Mouse (Mus musculus): ENCODE measurements at regions not wholly inside any gene's neighbourhood (a gene's known extent, or its start where the extent isn't known, plus 50 kb on each side); places are given as distances from the start of the nearest gene placed in this dataset.
"Not testable (repeated sequence)": the region's sequence is repeated elsewhere in the genome, so short reads cannot be mapped to it uniquely, and the experiment has no call there.

DNA sequence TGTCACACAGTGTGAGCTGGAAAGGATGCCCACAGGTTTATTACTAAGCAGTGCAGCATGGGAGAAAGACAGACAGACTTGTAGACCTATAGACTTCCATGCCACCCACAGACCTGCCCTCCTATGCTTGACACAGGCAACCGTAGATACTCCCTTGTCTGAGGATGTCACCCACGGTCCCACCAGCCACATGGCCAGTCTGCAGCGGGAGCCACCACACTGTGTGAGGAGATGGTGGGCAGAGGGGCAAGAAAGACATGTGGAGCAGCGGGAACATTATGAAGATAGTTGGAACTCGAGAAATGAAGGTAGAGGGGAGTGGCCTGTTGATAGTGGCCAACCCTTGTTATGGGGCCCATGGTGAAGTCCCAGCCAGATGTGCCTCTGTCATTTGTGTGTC is 244.0 kb upstream of the Tusc1 start:
- DNase-seq (ENCODE audit: low spot score in 2 of 2): no peak

DNA sequence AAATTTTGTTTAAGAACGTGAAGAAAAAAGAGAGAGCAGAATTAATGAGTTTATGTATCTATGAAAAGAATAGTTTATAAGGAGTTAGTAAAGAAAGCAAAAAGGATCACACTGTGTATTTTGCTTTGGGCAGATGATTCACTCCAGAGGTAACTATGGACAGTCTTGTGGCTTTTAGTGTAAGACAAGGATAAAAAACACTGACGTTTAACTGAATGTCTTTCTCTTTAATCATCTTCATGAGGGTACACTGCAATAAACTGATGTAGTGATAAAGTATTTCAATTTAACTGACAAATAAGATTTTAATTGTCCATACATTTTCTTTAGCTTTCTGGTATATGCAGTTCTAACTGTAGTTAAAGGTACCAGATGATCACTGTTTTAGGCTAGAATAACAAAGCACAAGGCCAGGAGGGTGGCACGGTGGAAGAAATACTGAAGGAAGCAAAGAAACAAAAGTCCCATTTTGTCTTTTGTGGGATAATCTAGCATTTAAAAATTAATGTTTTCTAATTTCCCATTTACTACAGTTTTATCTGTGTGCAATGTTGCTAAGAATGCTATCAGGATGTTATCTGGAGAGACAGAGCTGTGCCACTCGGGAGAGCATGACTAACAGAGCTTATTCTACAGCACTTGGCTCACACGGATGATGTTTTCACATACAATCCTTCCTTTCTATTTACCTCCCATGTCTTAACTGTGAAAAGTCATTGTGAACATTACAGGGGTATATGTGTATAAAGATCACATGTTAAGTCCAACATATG is 232.4 kb upstream of the Tusc1 start:
- DNase-seq (ENCODE audit: low spot score in 2 of 2): no peak

DNA sequence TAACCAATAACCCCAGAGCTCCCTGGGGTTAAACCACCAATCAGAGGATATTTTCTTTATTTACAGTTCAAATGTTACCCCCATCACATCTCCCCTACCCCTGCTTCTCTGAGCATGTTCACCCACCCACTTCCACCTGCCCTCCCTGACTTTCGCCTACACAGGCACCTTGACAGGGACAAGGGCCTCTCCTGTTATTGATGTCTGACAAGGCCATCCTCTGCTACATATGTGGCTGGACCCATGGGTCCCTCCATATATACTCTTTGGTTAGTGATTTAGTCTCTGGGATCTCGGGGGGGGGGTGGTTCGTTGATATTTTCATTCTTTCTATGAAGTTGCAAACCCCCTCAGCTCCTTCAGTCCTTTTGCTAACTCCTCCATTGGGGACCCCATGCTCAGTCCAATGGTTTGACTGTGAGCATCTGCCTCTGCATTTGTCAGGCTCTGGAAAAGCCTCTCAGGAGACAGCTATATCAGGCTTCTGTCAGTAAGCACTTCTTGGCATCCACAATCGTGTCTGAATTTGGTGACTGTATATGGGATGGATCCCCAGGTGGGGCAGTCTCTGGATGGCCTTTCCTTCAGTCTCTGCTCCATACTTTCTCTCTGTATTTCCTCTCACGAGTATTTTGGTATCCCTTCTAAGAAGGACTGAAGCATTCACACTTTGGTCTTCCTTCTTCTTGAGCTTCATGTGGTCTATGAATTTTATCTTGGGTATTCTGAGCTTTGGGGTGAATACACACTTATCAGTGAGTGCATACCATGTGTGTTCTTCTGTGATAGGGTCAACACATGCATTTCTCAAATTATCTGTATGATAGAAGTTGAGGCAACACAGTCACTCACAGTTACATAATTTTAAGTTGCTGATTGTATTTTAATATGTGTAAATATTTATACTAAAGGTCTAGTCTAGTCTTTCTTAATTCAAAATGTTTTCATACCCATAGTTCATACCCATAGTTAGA is 220.8 kb upstream of the Tusc1 start:
- no peak for DNase-seq (ENCODE audit: low spot score in 2 of 2)

- DNase-seq (ENCODE audit: low spot score in 2 of 2): not testable (repeated sequence)
Measured at GRCm38 (mm10) chr4:93555181-93555580, 219.9 kb upstream of the Tusc1 start.

DNA sequence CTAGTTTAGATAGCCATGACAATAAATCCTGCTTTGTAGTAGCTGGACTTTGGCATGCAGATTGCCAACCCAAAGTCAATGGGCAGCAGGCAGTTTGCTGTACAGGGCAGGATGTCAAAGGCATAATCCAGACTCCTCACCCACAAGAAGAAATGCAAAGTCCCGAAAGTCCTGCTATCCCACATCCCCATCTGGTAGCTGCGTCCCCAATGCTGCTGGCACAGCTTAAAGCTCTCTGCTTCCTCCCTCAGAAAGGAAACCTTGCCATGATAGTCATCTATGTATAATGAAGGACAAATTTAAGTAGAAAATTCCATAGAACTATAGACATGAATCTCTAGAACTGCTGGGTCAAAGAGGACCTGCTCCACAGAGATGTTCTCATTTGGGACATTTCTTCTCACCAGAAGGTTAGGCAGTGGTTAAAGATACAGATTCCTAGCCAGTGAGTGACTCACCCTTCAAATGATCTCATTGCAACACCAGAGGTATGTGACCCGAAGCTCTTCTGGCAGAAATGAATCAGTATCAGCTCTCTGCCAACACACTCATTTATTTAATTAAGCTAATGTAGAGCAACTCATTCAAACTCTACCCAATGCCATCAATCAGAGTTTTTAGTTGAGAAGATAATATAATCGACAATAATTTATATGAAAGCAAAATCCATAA is 217.3 kb upstream of the Tusc1 start:
- no peak for DNase-seq (ENCODE audit: low spot score in 2 of 2)

GRCm38 (mm10) chr4:93551086-93551485 is 215.8 kb upstream of the Tusc1 start:
- DNase-seq (ENCODE audit: low spot score in 2 of 2): peak; percentile 18 to 30

DNA sequence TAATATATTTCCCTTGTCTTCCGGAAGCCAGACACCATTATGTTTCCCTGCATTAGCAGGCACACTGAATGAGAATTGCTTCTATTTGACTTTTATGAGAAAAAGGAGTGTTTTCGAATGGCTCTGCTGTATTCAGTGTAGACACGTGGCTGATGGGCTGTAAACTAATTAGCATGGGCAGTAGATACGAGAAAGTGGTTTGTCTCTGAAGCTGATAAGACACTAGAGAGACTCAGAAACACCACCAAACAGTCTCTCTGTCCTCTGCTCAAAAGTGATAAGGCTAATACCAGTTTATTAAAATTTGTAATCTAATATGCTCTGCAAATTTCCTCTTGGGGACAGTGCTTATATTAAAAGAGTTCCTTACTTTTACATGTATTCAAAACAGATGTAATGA is 205.3 kb upstream of the Tusc1 start:
- DNase-seq (ENCODE audit: low spot score in 2 of 2): no peak

DNA sequence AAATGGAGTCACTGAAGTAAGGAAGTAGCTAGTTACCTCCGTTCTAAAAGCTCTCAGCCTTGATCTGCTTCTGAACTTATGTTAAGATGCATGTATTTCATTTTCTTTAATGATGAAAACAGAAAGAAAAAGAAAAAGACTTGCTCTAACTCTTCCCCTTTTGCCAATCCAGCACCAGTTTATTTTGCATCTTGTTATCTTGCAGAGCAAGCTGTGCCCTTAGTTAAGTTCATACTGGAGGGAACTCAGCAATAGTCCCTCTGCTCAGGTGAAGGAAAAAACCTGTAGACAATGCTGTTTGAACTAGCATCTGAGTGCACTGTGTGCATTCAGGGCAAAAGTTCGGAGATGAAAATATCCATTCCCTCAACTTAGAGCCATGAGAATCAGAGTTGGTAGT is 192.1 kb upstream of the Tusc1 start:
- no peak for DNase-seq (ENCODE audit: low spot score in 2 of 2)

GRCm38 (mm10) chr4:93520454-93521100 is 185.3 kb upstream of the Tusc1 start:
- no peak for DNase-seq (ENCODE audit: low spot score in 2 of 2)

- no peak for DNase-seq (ENCODE audit: low spot score in 2 of 2)
Measured at GRCm38 (mm10) chr4:93518925-93519324, 183.6 kb upstream of the Tusc1 start.

- DNase-seq (ENCODE audit: low spot score in 2 of 2): no peak
Measured at GRCm38 (mm10) chr4:93510771-93511170, 175.5 kb upstream of the Tusc1 start.

GRCm38 (mm10) chr4:93496871-93497270 is 161.6 kb upstream of the Tusc1 start:
- no peak for DNase-seq (ENCODE audit: low spot score in 2 of 2)

DNA sequence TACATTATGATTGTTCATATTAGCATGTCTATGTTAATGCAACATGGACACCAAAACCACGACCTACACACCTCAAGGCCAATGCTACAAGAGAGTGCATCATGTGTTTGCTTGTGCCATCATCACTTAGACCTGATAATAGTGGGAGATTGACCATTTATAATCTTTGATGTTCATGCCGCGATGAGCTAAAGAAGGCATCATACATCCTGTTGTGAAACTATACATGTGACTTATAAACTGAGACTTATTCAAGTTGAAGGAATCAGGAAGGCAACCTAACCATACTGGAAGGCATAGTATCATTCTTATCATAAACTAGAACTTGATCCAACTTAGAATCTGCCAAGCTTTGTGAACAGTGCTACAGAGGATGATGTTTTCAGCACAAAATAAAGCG is 159.0 kb upstream of the Tusc1 start:
- no peak for DNase-seq (ENCODE audit: low spot score in 2 of 2)

GRCm38 (mm10) chr4:93493905-93494304 is 158.6 kb upstream of the Tusc1 start:
- no peak for DNase-seq (ENCODE audit: low spot score in 2 of 2)

DNA sequence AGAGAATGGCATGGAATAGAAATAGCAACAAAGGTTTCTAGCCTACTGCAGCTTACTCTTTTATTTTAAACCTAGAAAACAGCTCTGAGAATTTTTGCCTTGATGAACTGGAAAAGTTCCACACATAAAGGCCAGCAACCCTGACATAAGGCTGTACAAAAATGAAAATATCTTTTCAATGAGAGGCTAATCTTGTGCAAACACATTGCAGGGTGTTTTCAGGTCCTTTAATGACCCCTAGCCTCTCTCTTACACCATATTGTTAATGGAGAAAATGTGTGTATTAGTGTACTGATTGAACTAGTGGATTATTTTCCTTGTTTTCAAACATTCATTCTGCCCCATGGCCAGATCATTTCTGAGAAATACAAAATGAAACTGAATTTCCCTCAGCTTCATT is 158.0 kb upstream of the Tusc1 start:
- DNase-seq (ENCODE audit: low spot score in 2 of 2): no peak

DNA sequence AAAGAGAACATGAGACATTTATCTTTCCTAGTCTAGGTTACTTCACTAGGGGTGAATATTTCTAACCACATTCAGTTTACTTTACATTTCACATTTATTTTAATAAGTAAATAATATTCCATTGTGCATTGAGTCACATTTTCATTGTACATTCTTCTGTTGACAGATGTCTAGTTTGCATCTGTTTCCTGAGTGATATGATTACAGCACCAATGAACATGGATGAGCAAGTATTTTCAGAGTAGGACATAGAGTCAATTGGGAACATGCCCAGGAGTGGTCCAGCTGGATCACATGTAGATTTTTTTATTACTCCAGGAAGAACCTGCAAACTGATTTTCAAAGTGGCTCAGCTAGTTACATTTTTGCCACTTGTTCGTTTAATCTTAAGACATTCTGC is 153.3 kb upstream of the Tusc1 start:
- no peak for DNase-seq (ENCODE audit: low spot score in 2 of 2)

- no peak for DNase-seq (ENCODE audit: low spot score in 2 of 2)
Measured at GRCm38 (mm10) chr4:93486455-93486854, 151.1 kb upstream of the Tusc1 start.

- no peak for DNase-seq (ENCODE audit: low spot score in 2 of 2)
Measured at GRCm38 (mm10) chr4:93481247-93481646, 145.9 kb upstream of the Tusc1 start.

DNA sequence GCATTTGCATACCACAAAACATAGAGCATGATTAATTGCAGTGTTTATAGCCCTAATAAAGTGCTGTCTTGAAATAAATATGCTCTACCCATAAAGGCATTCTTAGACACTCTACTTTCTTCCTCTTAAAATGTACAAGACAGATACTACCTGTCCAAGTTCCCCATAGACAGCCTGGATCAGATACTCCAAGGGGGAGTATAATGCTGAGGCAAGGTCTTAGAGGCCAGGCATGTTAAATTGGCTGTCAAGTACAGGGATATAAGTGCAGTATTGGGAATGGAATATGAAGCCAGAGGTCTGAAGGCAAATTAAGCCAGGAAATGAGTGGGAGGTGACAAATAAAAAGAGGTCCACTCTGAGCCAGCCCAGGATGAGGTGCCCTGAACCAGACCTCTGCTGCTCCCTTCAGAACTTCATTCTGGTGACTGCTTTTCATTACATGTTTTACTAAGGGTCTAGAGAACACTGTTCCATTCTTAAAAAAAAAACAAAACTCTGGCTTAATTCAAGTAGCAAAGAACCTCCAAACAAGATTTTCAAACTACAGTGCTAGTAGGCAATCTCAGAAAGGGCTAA is 142.0 kb upstream of the Tusc1 start:
- no peak for DNase-seq (ENCODE audit: low spot score in 2 of 2)

DNA sequence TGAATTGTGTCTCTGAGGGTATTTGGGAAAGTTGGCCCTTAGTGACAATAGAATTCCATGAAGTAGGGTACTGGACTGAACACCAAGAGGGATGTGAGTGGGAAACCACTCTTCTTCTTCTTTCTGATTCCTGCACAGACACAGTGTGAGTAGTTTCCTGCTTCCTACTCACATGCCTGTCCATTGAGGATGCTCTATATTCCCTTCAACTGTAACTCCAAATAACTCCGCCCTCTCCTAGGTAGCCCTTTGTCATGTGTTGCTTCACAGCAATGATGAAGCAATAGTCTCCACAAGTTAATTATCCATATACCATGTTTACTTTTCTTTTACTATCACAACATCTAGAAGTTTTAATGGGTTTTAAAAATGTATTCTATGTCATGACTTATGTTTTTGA is 132.7 kb upstream of the Tusc1 start:
- DNase-seq (ENCODE audit: low spot score in 2 of 2): no peak

GRCm38 (mm10) chr4:93467424-93467823 is 132.1 kb upstream of the Tusc1 start:
- no peak for DNase-seq (ENCODE audit: low spot score in 2 of 2)
